Mouse (Mus musculus) forebrain, postnatal 0 days (tissue): ENCODE results near the gene Rab3a. TPM values are rescaled to one million over a fixed set of nuclear protein-coding genes. Genes with fewer than 3 reads are reported as not detected.

ENCODE experiments used
- ATAC-seq: fragments of 200-750 bp; cut with Nextera tagmentation; 2 replicates; pipeline ENCODE4 v1.8.0; 2017; ENCODE audit warnings: mild to moderate bottlenecking, moderate library complexity
- DNase-seq: peaks from one replicate; pipeline ENCODE4 v3.0.0-alpha.2; 2015
- H3K27ac ChIP-seq: fragments of 300-500 bp; sonication (generic); 2 replicates; pipeline ENCODE4 v1.5.1; 2014; ENCODE audit warnings: low read depth, mild to moderate bottlenecking, antibody characterized with exemption, low read length, moderate library complexity, mixed read lengths
- H3K27me3 ChIP-seq: fragments of 300-500 bp; sonication (generic); 2 replicates; pipeline ENCODE4 v1.6.1; 2014; ENCODE audit warnings: mild to moderate bottlenecking, low read length, mixed read lengths; ENCODE audit not compliant: insufficient read depth
- H3K36me3 ChIP-seq: fragments of 300-500 bp; sonication (generic); 2 replicates; pipeline ENCODE4 v1.6.1; 2014; ENCODE audit warnings: mild to moderate bottlenecking, moderate library complexity; ENCODE audit not compliant: insufficient read depth
- H3K4me1 ChIP-seq: fragments of 300-500 bp; sonication (generic); 2 replicates; pipeline ENCODE4 v1.6.1; 2014; ENCODE audit warnings: antibody characterized with exemption; ENCODE audit not compliant: insufficient read depth
- H3K4me2 ChIP-seq: fragments of 300-500 bp; sonication (generic); 2 replicates; pipeline ENCODE4 v1.6.1; 2014; ENCODE audit warnings: low read depth, mild to moderate bottlenecking, moderate library complexity
- H3K4me3 ChIP-seq: fragments of 300-500 bp; sonication (generic); 2 replicates; pipeline ENCODE4 v1.5.1; 2014; ENCODE audit warnings: low read depth, low read length, mixed read lengths
- H3K9ac ChIP-seq: fragments of 300-500 bp; sonication (generic); 2 replicates; pipeline ENCODE4 v1.6.1; 2014; ENCODE audit warnings: mild to moderate bottlenecking
- H3K9me3 ChIP-seq: fragments of 300-500 bp; sonication (generic); 2 replicates; pipeline ENCODE4 v1.6.1; 2016; ENCODE audit warnings: low read length
- CTCF ChIP-seq: sonication (generic); IDR thresholded peaks from 2 replicates; pipeline ENCODE4 v1.5.1; 2016; ENCODE audit warnings: antibody characterized with exemption, control low read depth, low read depth
- WGBS: fragments of 180-500 bp; shearing (Covaris S2); extraction: QIAGEN DNeasy Blood & Tissue Kit; methylation state at CpG from one replicate; pipeline ENCODE4 v1.1.7; 2014; 5-methylcytosine and 5-hydroxymethylcytosine counted together
- polyA plus RNA-seq: library from polyadenylated mRNA; unstranded; fragments of >200 nt; fragmentation: Nextera tagmentation; extraction: Ambion mirVana; gene quantifications from 2 replicates; pipeline ENCODE4 v1.2.1, GENCODE M21; 2015
- total RNA-seq: library from RNA; depleted of rRNA; stranded (reverse); fragments of >200 nt; gene quantifications from 2 replicates; pipeline ENCODE4 v1.2.3, GENCODE M21; 2014

Rab3a gene
- total and polyA plus RNA-seq, 2 experiments from 2014 or later = 499 to 673 TPM

GRCm38 (mm10) chr8:70724216-70724615 lies 30.3 kb upstream of the Rab3a start:
- H3K4me2 ChIP-seq = no peak overlapping the region
- no peaks in the 10 kb centered on the region for H3K36me3 ChIP-seq
- H3K9me3 ChIP-seq = no peaks in the 10 kb centered on the region
- no peak overlapping the region for H3K4me3 ChIP-seq
- 83% methylated on average over 12 of the region's 12 CpGs for WGBS
- H3K9ac ChIP-seq = no peak overlapping the region
- H3K27ac ChIP-seq = no peak overlapping the region
- no peaks in the 10 kb centered on the region for H3K4me1 ChIP-seq
- no peak for DNase-seq
- TF ChIP-seq CTCF = no peak
- peaks cover 16% of the 10 kb centered on the region for H3K27me3 ChIP-seq
- ATAC-seq = no peak

GRCm38 (mm10) chr8:70725792-70726447 lies 28.6 kb upstream of the Rab3a start:
- H3K27ac ChIP-seq = no peak overlapping the region

GRCm38 (mm10) chr8:70726721-70727120 lies 27.8 kb upstream of the Rab3a start:
- DNase-seq (no peak), ATAC-seq (no peak)
- Histone ChIP-seq H3K4me2 (no peak overlapping the region), H3K27me3 (peaks cover 18% of the 10 kb centered on the region), H3K9ac (no peak overlapping the region), H3K4me1 (no peaks in the 10 kb centered on the region), H3K9me3 (no peaks in the 10 kb centered on the region), H3K4me3 (no peak overlapping the region), H3K27ac (no peak overlapping the region), H3K36me3 (no peaks in the 10 kb centered on the region)
- no peak for TF ChIP-seq CTCF
- WGBS = 46% methylated on average over 11 of the region's 11 CpGs

More at GRCm38 (mm10) chr8:70725792-70726447, 28.6 kb upstream of the Rab3a start:
- H3K27me3 ChIP-seq = peaks cover 18% of the 10 kb centered on the region
- DNase-seq (no peak), ATAC-seq (no peak)
- H3K4me2 ChIP-seq = no peak overlapping the region
- H3K4me1 ChIP-seq = no peaks in the 10 kb centered on the region
- no peaks in the 10 kb centered on the region for H3K9me3 ChIP-seq
- H3K4me3 ChIP-seq = no peak overlapping the region
- no peaks in the 10 kb centered on the region for H3K36me3 ChIP-seq
- no peak overlapping the region for H3K9ac ChIP-seq
- TF ChIP-seq CTCF = no peak
- WGBS = 35% methylated on average over 14 of the region's 14 CpGs

GRCm38 (mm10) chr8:70729808-70730475 lies 24.5 kb upstream of the Rab3a start:
- H3K4me2 ChIP-seq = peak overlapping the region; percentile 32
- no peak overlapping the region for H3K9ac ChIP-seq
- no peaks in the 10 kb centered on the region for H3K36me3 ChIP-seq
- no peak for DNase-seq
- H3K4me3 ChIP-seq = no peak overlapping the region
- no peaks in the 10 kb centered on the region for H3K4me1 ChIP-seq
- peak; percentile 37 for TF ChIP-seq CTCF
- WGBS = 6% methylated on average over 34 of the region's 34 CpGs
- no peaks in the 10 kb centered on the region for H3K9me3 ChIP-seq
- no peak overlapping the region for H3K27ac ChIP-seq
- peaks cover 22% of the 10 kb centered on the region for H3K27me3 ChIP-seq
- no peak for ATAC-seq

- Histone ChIP-seq H3K4me3 (no peak overlapping the region), H3K27me3 (peaks cover 22% of the 10 kb centered on the region), H3K27ac (no peak overlapping the region), H3K4me1 (no peaks in the 10 kb centered on the region), H3K4me2 (no peak overlapping the region), H3K9me3 (no peaks in the 10 kb centered on the region), H3K36me3 (no peaks in the 10 kb centered on the region), H3K9ac (no peak overlapping the region)
- DNase-seq (no peak), ATAC-seq (no peak)
- TF ChIP-seq CTCF = no peak
- 90% methylated on average over 4 of the region's 4 CpGs for WGBS
Measured at GRCm38 (mm10) chr8:70730956-70731355, 23.5 kb upstream of the Rab3a start.

GRCm38 (mm10) chr8:70737705-70738104 lies 16.8 kb upstream of the Rab3a start:
- DNase-seq (no peak), ATAC-seq (no peak)
- no peak overlapping the region for H3K27ac ChIP-seq
- H3K36me3 ChIP-seq = no peaks in the 10 kb centered on the region
- no peak overlapping the region for H3K4me3 ChIP-seq
- H3K4me2 ChIP-seq = no peak overlapping the region
- peaks cover 7% of the 10 kb centered on the region for H3K27me3 ChIP-seq
- no peaks in the 10 kb centered on the region for H3K9me3 ChIP-seq
- H3K4me1 ChIP-seq = no peaks in the 10 kb centered on the region
- H3K9ac ChIP-seq = no peak overlapping the region
- no peak for TF ChIP-seq CTCF
- 76% methylated on average over 5 of the region's 5 CpGs for WGBS

- no peak for ATAC-seq
Measured at GRCm38 (mm10) chr8:70738211-70738610, 16.3 kb upstream of the Rab3a start.

More at GRCm38 (mm10) chr8:70738211-70738610, 16.3 kb upstream of the Rab3a start:
- TF ChIP-seq CTCF = no peak
- Histone ChIP-seq H3K9ac (no peak overlapping the region), H3K9me3 (no peaks in the 10 kb centered on the region), H3K4me1 (no peaks in the 10 kb centered on the region), H3K4me2 (no peak overlapping the region), H3K4me3 (no peak overlapping the region), H3K27me3 (peaks cover 12% of the 10 kb centered on the region), H3K27ac (no peak overlapping the region), H3K36me3 (no peaks in the 10 kb centered on the region)
- 78% methylated on average over 3 of the region's 3 CpGs for WGBS
- DNase-seq = no peak
